Mouse (Mus musculus): ENCODE results near the gene Akap6. TPM values are rescaled to one million over a fixed set of nuclear protein-coding genes. Genes with fewer than 3 reads are reported as not detected.

The Akap6 gene
- polyA plus RNA-seq, 1 experiment from 2014 or later = 6.1 TPM

- Histone ChIP-seq H3K4me1 (peaks cover 32% of the 10 kb centered on the region), H3K36me3 (no peaks in the 10 kb centered on the region), H3K9me3 (no peaks in the 10 kb centered on the region), H3K9ac (no peak overlapping the region), H3K27me3 (replicated peaks) (no peaks in the 10 kb centered on the region), H3K4me3 (no peak overlapping the region), H3K4me2 (no peak overlapping the region), H3K27ac (replicated peaks) (no peak overlapping the region)
- 61% methylated on average over 4 of the region's 4 CpGs for WGBS
- no peak for ATAC-seq (ENCODE audit: extremely low read depth, insufficient number of reproducible peaks, low FRiP score, low TSS enrichment)
Measured at GRCm38 (mm10) chr12:52925448-52925847, 226.3 kb downstream of the Akap6 start.

GRCm38 (mm10) chr12:52933832-52934231 lies 234.6 kb downstream of the Akap6 start:
- 0 out of 2 replicates have a peak, but pooled peaks cover 6% of the 10 kb centered on the region for H3K36me3 ChIP-seq
- no peaks in the 10 kb centered on the region for H3K4me1 ChIP-seq
- no peak overlapping the region for H3K4me3 ChIP-seq
- no peak overlapping the region for H3K27ac ChIP-seq (replicated peaks)
- no peaks in the 10 kb centered on the region; the same call in 1 of the 2 replicates for H3K9me3 ChIP-seq
- H3K27me3 ChIP-seq (replicated peaks) = no peaks in the 10 kb centered on the region
- H3K4me2 ChIP-seq = no peak overlapping the region
- ATAC-seq (ENCODE audit: extremely low read depth, insufficient number of reproducible peaks, low FRiP score, low TSS enrichment) = no peak
- WGBS = 57% methylated on average over 6 of the region's 13 CpGs
- H3K9ac ChIP-seq = no peak overlapping the region

- no peak for ATAC-seq (ENCODE audit: extremely low read depth, insufficient number of reproducible peaks, low FRiP score, low TSS enrichment)
Measured at GRCm38 (mm10) chr12:52934989-52935388, 235.8 kb downstream of the Akap6 start.

GRCm38 (mm10) chr12:52938786-52939185 lies 239.6 kb downstream of the Akap6 start:
- no peaks in the 10 kb centered on the region for H3K27me3 ChIP-seq (replicated peaks)
- H3K9me3 ChIP-seq = no peaks in the 10 kb centered on the region; the same call in 1 of the 2 replicates
- 83% methylated on average over 5 of the region's 5 CpGs for WGBS
- no peak for ATAC-seq (ENCODE audit: extremely low read depth, insufficient number of reproducible peaks, low FRiP score, low TSS enrichment)
- peaks cover 1% of the 10 kb centered on the region; the same call in 1 of the 2 replicates for H3K4me1 ChIP-seq
- H3K4me3 ChIP-seq = no peak overlapping the region
- no peak overlapping the region for H3K4me2 ChIP-seq
- 0 out of 2 replicates have a peak, but pooled peaks cover 11% of the 10 kb centered on the region for H3K36me3 ChIP-seq
- H3K27ac ChIP-seq (replicated peaks) = no peak overlapping the region
- no peak overlapping the region for H3K9ac ChIP-seq

More at GRCm38 (mm10) chr12:52934989-52935388, 235.8 kb downstream of the Akap6 start:
- Histone ChIP-seq H3K36me3 (0 out of 2 replicates have a peak, but pooled peaks cover 10% of the 10 kb centered on the region), H3K9me3 (no peaks in the 10 kb centered on the region; the same call in 1 of the 2 replicates), H3K4me3 (no peak overlapping the region), H3K27me3 (replicated peaks) (no peaks in the 10 kb centered on the region), H3K9ac (no peak overlapping the region), H3K4me2 (no peak overlapping the region), H3K4me1 (no peaks in the 10 kb centered on the region), H3K27ac (replicated peaks) (no peak overlapping the region)
- 83% methylated on average over 3 of the region's 3 CpGs for WGBS

GRCm38 (mm10) chr12:52939324-52939946 lies 240.3 kb downstream of the Akap6 start:
- Histone ChIP-seq H3K4me2 (no peak overlapping the region), H3K4me1 (peaks cover 7% of the 10 kb centered on the region; the same call in 1 of the 2 replicates), H3K27ac (replicated peaks) (no peak overlapping the region), H3K36me3 (0 out of 2 replicates have a peak, but pooled peaks cover 11% of the 10 kb centered on the region), H3K9ac (no peak overlapping the region), H3K4me3 (no peak overlapping the region), H3K27me3 (replicated peaks) (no peaks in the 10 kb centered on the region), H3K9me3 (no peaks in the 10 kb centered on the region; the same call in 1 of the 2 replicates)
- WGBS = 66% methylated on average over 15 of the region's 15 CpGs
- ATAC-seq (ENCODE audit: extremely low read depth, insufficient number of reproducible peaks, low FRiP score, low TSS enrichment) = no peak

GRCm38 (mm10) chr12:52941941-52942340 lies 242.8 kb downstream of the Akap6 start:
- Histone ChIP-seq H3K36me3 (0 out of 2 replicates have a peak, but pooled peaks cover 5% of the 10 kb centered on the region), H3K4me2 (no peak overlapping the region), H3K27ac (replicated peaks) (no peak overlapping the region), H3K9me3 (no peaks in the 10 kb centered on the region), H3K9ac (no peak overlapping the region), H3K27me3 (replicated peaks) (no peaks in the 10 kb centered on the region), H3K4me3 (no peak overlapping the region), H3K4me1 (peaks cover 8% of the 10 kb centered on the region; the same call in 1 of the 2 replicates)
- ATAC-seq (ENCODE audit: extremely low read depth, insufficient number of reproducible peaks, low FRiP score, low TSS enrichment) = no peak
- 50% methylated on average over 4 of the region's 4 CpGs for WGBS

- Histone ChIP-seq H3K4me1 (peaks cover 8% of the 10 kb centered on the region; the same call in 1 of the 2 replicates), H3K4me3 (no peak overlapping the region), H3K36me3 (0 out of 2 replicates have a peak, but pooled peaks cover 5% of the 10 kb centered on the region), H3K4me2 (no peak overlapping the region), H3K27ac (replicated peaks) (no peak overlapping the region), H3K9ac (no peak overlapping the region), H3K9me3 (no peaks in the 10 kb centered on the region), H3K27me3 (replicated peaks) (no peaks in the 10 kb centered on the region)
- 44% methylated on average over 7 of the region's 7 CpGs for WGBS
- ATAC-seq (ENCODE audit: extremely low read depth, insufficient number of reproducible peaks, low FRiP score, low TSS enrichment) = no peak
Measured at GRCm38 (mm10) chr12:52944274-52944673, 245.1 kb downstream of the Akap6 start.

GRCm38 (mm10) chr12:52944949-52945348 lies 245.8 kb downstream of the Akap6 start:
- Histone ChIP-seq H3K27ac (replicated peaks) (no peak overlapping the region), H3K4me2 (no peak overlapping the region), H3K9ac (no peak overlapping the region), H3K36me3 (0 out of 2 replicates have a peak, but pooled peaks cover 2% of the 10 kb centered on the region), H3K4me1 (peaks cover 8% of the 10 kb centered on the region; the same call in 1 of the 2 replicates), H3K27me3 (replicated peaks) (no peaks in the 10 kb centered on the region), H3K4me3 (no peak overlapping the region), H3K9me3 (no peaks in the 10 kb centered on the region)
- WGBS = 69% methylated on average over 2 of the region's 2 CpGs
- ATAC-seq (ENCODE audit: extremely low read depth, insufficient number of reproducible peaks, low FRiP score, low TSS enrichment) = no peak

DNA sequence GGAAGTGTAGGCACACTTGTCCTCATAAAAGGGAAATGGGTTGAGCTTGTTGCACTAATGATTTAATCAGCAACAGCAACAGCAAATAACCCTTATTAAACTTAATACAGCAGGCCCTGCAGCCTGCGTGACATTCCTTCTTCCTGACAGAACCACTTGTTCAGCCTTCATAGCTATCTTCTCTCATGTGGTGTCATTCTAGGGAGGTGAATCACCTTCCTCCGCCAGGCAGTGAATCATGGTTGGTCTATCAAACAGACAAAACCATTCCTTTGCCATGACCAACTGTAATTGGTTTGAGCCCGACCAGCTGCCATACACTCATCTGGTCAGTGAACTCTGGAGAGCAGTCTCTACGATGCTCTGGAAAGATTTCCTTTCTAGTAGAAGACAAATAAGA lies 251.5 kb downstream of the Akap6 start:
- H3K27ac ChIP-seq (replicated peaks) = no peak overlapping the region
- no peak overlapping the region for H3K4me3 ChIP-seq
- H3K4me1 ChIP-seq = no peaks in the 10 kb centered on the region
- no peak overlapping the region for H3K4me2 ChIP-seq
- ATAC-seq (ENCODE audit: extremely low read depth, insufficient number of reproducible peaks, low FRiP score, low TSS enrichment) = no peak
- peaks cover 4% of the 10 kb centered on the region; the same call in 1 of the 2 replicates for H3K36me3 ChIP-seq
- no peaks in the 10 kb centered on the region for H3K9me3 ChIP-seq
- H3K9ac ChIP-seq = no peak overlapping the region
- no peaks in the 10 kb centered on the region for H3K27me3 ChIP-seq (replicated peaks)
- 48% methylated on average over 4 of the region's 4 CpGs for WGBS

GRCm38 (mm10) chr12:52957587-52957986 lies 258.4 kb downstream of the Akap6 start:
- WGBS = 89% methylated on average over 3 of the region's 3 CpGs
- Histone ChIP-seq H3K4me2 (no peak overlapping the region), H3K27ac (replicated peaks) (no peak overlapping the region), H3K9me3 (no peaks in the 10 kb centered on the region), H3K36me3 (peaks cover 4% of the 10 kb centered on the region; the same call in 1 of the 2 replicates), H3K9ac (no peak overlapping the region), H3K27me3 (replicated peaks) (no peaks in the 10 kb centered on the region), H3K4me1 (no peaks in the 10 kb centered on the region), H3K4me3 (no peak overlapping the region)
- no peak for ATAC-seq (ENCODE audit: extremely low read depth, insufficient number of reproducible peaks, low FRiP score, low TSS enrichment)

DNA sequence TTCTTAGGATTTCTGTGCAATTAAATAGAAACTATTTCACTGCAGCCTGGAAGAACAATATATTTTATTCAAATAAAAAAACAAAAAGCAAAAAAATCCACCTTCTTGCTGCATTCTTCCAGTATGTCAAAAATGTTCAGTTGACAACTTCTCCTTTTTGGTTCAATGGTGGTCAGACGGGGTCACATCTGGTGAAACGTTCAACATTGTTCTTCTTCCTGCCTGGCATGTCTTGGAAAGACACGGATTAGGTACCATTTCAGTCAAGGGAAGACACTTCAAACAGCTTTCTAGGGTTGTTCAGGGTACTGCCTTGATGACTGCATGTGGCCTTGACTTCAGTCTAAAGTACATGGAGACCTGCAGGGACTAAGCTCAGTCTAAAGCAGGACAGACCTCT lies 258.8 kb downstream of the Akap6 start:
- WGBS = 60% methylated on average over 3 of the region's 3 CpGs
- H3K4me1 ChIP-seq = no peaks in the 10 kb centered on the region
- no peak for ATAC-seq (ENCODE audit: extremely low read depth, insufficient number of reproducible peaks, low FRiP score, low TSS enrichment)
- no peak overlapping the region for H3K4me2 ChIP-seq
- no peak overlapping the region for H3K4me3 ChIP-seq
- H3K36me3 ChIP-seq = peaks cover 1% of the 10 kb centered on the region; the same call in 1 of the 2 replicates
- no peaks in the 10 kb centered on the region for H3K27me3 ChIP-seq (replicated peaks)
- H3K9me3 ChIP-seq = no peaks in the 10 kb centered on the region
- no peak overlapping the region for H3K9ac ChIP-seq
- H3K27ac ChIP-seq (replicated peaks) = no peak overlapping the region

DNA sequence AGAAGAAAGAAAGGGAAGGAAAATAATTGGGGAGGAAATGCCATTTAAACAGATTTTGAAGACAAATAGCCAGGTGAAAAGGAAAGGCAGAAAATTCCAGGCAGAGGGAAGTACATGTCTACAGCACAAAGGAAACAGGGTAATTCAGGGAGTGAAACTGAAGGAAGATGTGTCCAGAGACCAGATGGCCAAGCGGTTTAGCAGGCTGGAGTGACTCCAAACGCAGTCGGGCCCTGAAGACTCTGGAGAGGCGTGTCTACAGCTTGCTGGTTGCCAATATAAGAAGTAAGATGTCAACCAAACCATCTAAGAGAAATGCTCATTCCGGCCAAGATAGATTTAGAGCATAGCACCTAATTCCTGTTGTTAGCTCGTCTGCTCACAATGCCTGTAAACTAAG lies 292.6 kb downstream of the Akap6 start:
- ATAC-seq (ENCODE audit: extremely low read depth, insufficient number of reproducible peaks, low FRiP score, low TSS enrichment) = no peak

More for the DNA sequence above, 292.6 kb downstream of the Akap6 start:
- 78% methylated on average over 6 of the region's 6 CpGs for WGBS
- Histone ChIP-seq H3K4me3 (no peak overlapping the region), H3K36me3 (no peaks in the 10 kb centered on the region), H3K27me3 (replicated peaks) (no peaks in the 10 kb centered on the region), H3K4me2 (no peak overlapping the region), H3K4me1 (no peaks in the 10 kb centered on the region), H3K9ac (no peak overlapping the region), H3K27ac (replicated peaks) (no peak overlapping the region), H3K9me3 (no peaks in the 10 kb centered on the region)

Measured in heart, embryonic 13.5 days (tissue).